Comparison of ENCODE assay signal across 34 mouse cellular contexts in the genomic region with DNA sequence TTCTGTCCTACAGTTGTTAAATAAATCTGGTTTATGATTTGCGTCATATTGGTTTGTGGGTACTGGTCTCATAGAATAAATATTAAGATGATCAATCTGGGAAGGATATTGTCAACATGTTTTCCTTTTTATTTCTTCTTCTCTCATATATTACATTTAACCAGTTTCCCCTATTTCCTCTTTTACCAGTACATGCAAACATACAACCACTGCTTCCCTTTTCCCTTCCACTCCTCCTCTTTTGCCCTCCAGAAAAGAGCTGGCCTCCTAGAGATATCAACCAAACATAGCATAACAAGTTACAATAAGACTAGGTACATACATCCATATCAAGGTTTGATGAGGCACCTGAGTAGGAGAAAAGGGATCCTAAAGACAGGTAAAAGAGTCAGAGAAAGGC.
"Had no signal": no experiment of that assay in that cellular context is flagged by ENCODE, and none has a peak within 500 bp of the region (broad histone marks: within the 10 kb centered on the region; RNA-seq: fewer than 3 reads in every experiment).

No protein-coding gene starts in this region.

- H3K4me3 ChIP-seq: heart, embryonic 10.5 days; heart, embryonic 12.5 days; heart, embryonic 13.5 days; heart, embryonic 15.5 days; hindbrain, embryonic 10.5 days; hindbrain, embryonic 12.5 days; hindbrain, embryonic 13.5 days; hindbrain, embryonic 15.5 days; intestine, embryonic 15.5 days; kidney, embryonic 15.5 days; layer of hippocampus, adult 2 months; left cerebral cortex, adult 2 months had no signal

- H3K27me3 ChIP-seq: heart, embryonic 12.5 days; heart, embryonic 13.5 days; heart, embryonic 15.5 days; hindbrain, embryonic 12.5 days; hindbrain, embryonic 13.5 days; hindbrain, embryonic 15.5 days; intestine, embryonic 15.5 days; kidney, embryonic 15.5 days had no signal

- H3K4me1 ChIP-seq: heart, embryonic 10.5 days; heart, embryonic 12.5 days; heart, embryonic 13.5 days; heart, embryonic 15.5 days; hindbrain, embryonic 10.5 days; hindbrain, embryonic 12.5 days; hindbrain, embryonic 13.5 days; hindbrain, embryonic 15.5 days; intestine, embryonic 15.5 days; kidney, embryonic 15.5 days had no signal

- H3K36me3 ChIP-seq: heart, embryonic 10.5 days; heart, embryonic 12.5 days; heart, embryonic 13.5 days; heart, embryonic 15.5 days; hindbrain, embryonic 10.5 days; hindbrain, embryonic 12.5 days; hindbrain, embryonic 13.5 days; hindbrain, embryonic 15.5 days; intestine, embryonic 15.5 days; kidney, embryonic 15.5 days had no signal

- H3K4me2 ChIP-seq: heart, embryonic 11.5 days; heart, embryonic 12.5 days; heart, embryonic 13.5 days; heart, embryonic 15.5 days; hindbrain, embryonic 12.5 days; hindbrain, embryonic 13.5 days; hindbrain, embryonic 14.5 days; hindbrain, embryonic 15.5 days; intestine, embryonic 15.5 days; kidney, embryonic 15.5 days had no signal

- ATAC-seq: hindbrain, postnatal 0 days; inflammation-experienced regulatory T-cells, adult 6 months; intestine, embryonic 15.5 days; intestine, embryonic 16.5 days; intestine, postnatal 0 days had no signal

- H3K9ac ChIP-seq: heart, embryonic 12.5 days; heart, embryonic 13.5 days; heart, embryonic 15.5 days; hindbrain, embryonic 12.5 days; hindbrain, embryonic 13.5 days; hindbrain, embryonic 14.5 days; hindbrain, embryonic 15.5 days; intestine, embryonic 15.5 days; kidney, embryonic 15.5 days had no signal

- H3K27ac ChIP-seq: heart, embryonic 10.5 days; heart, embryonic 13.5 days; heart, embryonic 15.5 days; hindbrain, embryonic 10.5 days; hindbrain, embryonic 12.5 days; hindbrain, embryonic 13.5 days; hindbrain, embryonic 14.5 days; hindbrain, embryonic 15.5 days; hindbrain, postnatal 0 days; intestine, embryonic 15.5 days; kidney, embryonic 15.5 days; kidney, postnatal 0 days; layer of hippocampus, adult 2 months; left cerebral cortex, adult 2 months had no signal

- DNase-seq: heart, postnatal 10 days; heart, postnatal 14 days; heart, postnatal 36 days; kidney, adult 11 months; kidney, adult 18-20 months; kidney, adult 2 months; kidney, adult 8-10 months; kidney, adult 9 months; kidney, postnatal 10 days; kidney, postnatal 14 days; kidney, postnatal 25 days; kidney, postnatal 36 days; kidney, postnatal 4 days; layer of hippocampus, adult 9-11 months; layer of hippocampus, postnatal 36 days had no signal

- H3K9me3 ChIP-seq: heart, embryonic 10.5 days; heart, embryonic 12.5 days; heart, embryonic 13.5 days; heart, embryonic 15.5 days; hindbrain, embryonic 10.5 days; hindbrain, embryonic 12.5 days; hindbrain, embryonic 13.5 days; hindbrain, embryonic 15.5 days; intestine, embryonic 15.5 days; kidney, embryonic 15.5 days had no signal
